Mouse (Mus musculus): Measurements from ENCODE around the gene Hsf5.

DNA sequence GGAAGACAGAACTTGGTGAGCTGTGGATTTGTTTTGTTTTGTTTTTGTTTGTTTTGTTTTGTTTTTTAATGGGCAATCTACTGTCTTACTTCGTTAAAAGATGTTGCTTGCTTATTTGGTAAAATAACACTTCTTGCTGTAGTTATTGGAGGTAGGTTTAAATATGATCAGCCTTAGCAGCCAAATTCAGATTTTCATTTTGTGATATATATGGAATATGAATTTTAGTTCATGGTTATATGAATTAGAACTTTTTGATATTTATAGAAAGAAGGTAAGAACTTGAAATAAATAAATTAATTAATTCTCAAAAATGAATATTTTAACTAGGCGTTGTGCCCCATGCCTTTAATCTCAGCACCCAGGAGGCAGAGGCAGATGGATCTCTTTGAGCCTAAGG lies 48.7 kb downstream of the Hsf5 start:
- TF ChIP-seq EP300 (IDR thresholded peaks at IDR 0.05; ENCODE audit: insufficient read depth, low read depth, low read length): no peak
- no peak for TF ChIP-seq CTCF (IDR thresholded peaks at IDR 0.05; ENCODE audit: low read depth, low read length)
- TF ChIP-seq POLR2A (IDR thresholded peaks at IDR 0.05; ENCODE audit: insufficient read depth, low read length): no peak
